Mouse (Mus musculus) bone marrow, adult 2 months (tissue): Measurements from ENCODE around the gene H2afb1. TPM values are rescaled to one million over a fixed set of nuclear protein-coding genes. Genes with fewer than 3 reads are reported as not detected.
"Not testable (repeated sequence)": the region's sequence is repeated elsewhere in the genome, so short reads cannot be mapped to it uniquely, and the experiment has no call there.

Experiments used
- H3K27ac ChIP-seq: fragments of 200-500 bp; 2 replicates; pipeline ENCODE4 v1.5.1; 2012; ENCODE audit warnings: low read depth, mild to moderate bottlenecking, control low read depth, inconsistent platforms, low read length; ENCODE audit not compliant: control insufficient read depth, poor library complexity, insufficient read depth
- H3K4me1 ChIP-seq: fragments of 200-500 bp; 2 replicates; pipeline ENCODE4 v1.6.1; 2011; ENCODE audit warnings: low read length; ENCODE audit not compliant: control insufficient read depth, insufficient read depth
- H3K4me3 ChIP-seq: fragments of 200-500 bp; replicated peaks from 2 replicates; pipeline ENCODE3; 2011; ENCODE audit warnings: mild to moderate bottlenecking, low read depth, low read length, control low read depth; ENCODE audit not compliant: control insufficient read depth
- CTCF ChIP-seq: fragments of 200-500 bp; IDR thresholded peaks from 2 replicates; pipeline ENCODE4 v1.5.1; 2011; ENCODE audit warnings: low read length, control low read depth; ENCODE audit not compliant: control insufficient read depth, insufficient read depth
- POLR2A ChIP-seq: fragments of 200-500 bp; IDR thresholded peaks from 2 replicates; pipeline ENCODE4 v1.6.1; 2011; ENCODE audit warnings: low read depth, mild to moderate bottlenecking, control low read depth, low read length, borderline replicate concordance; ENCODE audit not compliant: control insufficient read depth
- WGBS: fragments of 180-500 bp; shearing (Covaris S2); methylation state at CpG from one replicate; pipeline ENCODE4 v1.1.7; 2018; 5-methylcytosine and 5-hydroxymethylcytosine counted together
- polyA plus RNA-seq: library from polyadenylated mRNA; stranded (reverse); fragments of >200 nt; gene quantifications from 2 replicates; pipeline ENCODE4 v1.2.4, GENCODE M21; 2011; ENCODE audit warnings: low replicate concordance; ENCODE audit not compliant: missing spikeins, insufficient read depth, insufficient read length

The H2afb1 gene
- not detected in 2 replicates for polyA plus RNA-seq

DNA sequence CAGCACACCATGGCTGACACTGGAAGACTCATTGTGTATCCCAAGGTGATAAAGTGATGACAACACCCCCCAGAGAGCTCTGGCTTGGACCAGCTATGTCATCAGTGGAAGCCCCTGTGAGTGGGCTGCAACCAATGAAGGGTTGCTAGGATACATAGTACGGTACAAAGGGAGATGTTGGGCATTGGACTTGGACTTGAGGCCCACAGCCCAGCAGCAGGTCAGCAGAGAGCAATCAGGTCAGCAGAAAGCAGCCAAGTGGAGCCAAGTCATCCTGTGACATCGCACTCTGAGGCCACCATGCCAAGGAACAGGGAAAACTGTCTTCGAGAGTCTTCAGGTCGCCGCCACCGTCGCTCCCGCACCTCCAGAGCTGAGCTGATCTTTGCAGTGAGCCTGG lies at the start of gene H2afb1:
H2afb1 (plus strand) TSS at position 301 of the 400 bp plus-strand sequence.
- not testable (repeated sequence) for H3K27ac ChIP-seq, H3K4me1 ChIP-seq, H3K4me3 ChIP-seq
- WGBS: 98% methylated on average over 5 of the region's 8 CpGs

DNA sequence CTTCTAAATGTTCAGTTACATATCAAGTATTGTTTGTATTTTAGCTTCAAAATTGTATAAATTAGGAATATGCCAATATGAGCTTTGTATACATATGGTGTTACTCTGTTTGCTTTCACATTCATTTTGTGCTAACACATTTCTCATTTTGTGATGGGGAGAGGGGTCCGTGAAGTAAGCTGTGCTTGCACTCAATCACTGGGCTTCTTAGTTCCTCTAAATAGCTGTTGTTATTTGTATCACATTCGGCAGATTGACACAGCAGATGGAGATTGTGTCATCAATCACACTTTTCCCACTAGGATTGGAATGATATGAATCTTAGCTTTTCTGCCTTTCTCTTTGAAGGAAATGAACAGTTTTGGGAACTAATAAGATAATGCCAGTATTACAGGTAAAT lies 21.5 kb downstream of the H2afb1 start:
- Histone ChIP-seq H3K27ac (no peak overlapping the region), H3K4me1 (no peaks in the 10 kb centered on the region), H3K4me3 (no peak overlapping the region)
- TF ChIP-seq POLR2A: no peak
- no peak for TF ChIP-seq CTCF
- 64% methylated on average over 2 of the region's 2 CpGs for WGBS
